Mouse (Mus musculus): ENCODE measurements around the gene Tbcd. TPM values are rescaled to one million over a fixed set of nuclear protein-coding genes. Genes with fewer than 3 reads are reported as not detected.

Gene Tbcd
- total and polyA plus RNA-seq, 2 experiments, result 23.5 to 31.8 TPM

DNA sequence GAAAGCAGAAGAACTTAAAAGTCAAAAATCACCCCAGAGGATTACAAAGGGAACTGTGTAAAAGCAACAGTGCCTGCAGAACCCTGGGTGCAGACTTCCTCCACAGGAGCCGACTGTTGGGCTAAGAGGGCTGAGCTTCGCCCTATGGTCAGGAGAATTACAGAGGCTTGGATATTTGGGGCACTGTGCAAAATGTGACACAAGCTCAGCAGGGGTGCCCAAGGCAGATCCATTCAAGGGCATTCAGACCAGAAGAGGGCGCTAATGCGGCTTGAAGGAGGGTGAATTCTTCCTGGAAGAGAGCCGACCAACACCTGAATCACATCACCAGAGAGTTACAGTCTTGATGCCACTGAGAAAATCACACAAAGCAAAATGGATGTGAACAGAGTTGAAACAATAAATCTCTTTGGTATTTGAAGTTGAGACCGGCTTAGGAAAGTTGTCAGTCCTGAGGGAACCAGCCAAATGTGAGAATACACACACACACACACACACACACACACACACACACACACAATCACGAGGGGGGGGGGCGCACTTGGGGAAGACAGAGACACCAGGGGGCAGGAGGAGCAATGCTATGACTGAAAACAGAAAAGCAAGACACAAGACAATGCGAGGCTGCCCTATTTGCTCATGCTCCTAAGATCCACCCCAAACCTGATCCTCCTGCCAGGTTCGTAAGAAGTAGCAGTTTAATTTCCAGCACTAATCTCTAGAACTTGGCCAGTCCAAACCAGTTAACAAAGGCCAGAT, 201.0 kb downstream of the Tbcd start:
- TF ChIP-seq POLR2A (IDR thresholded peaks at IDR 0.05; ENCODE audit: extremely low read depth, insufficient read depth, low read length) (no peak), CTCF (IDR thresholded peaks at IDR 0.05; ENCODE audit: low read depth, low read length) (peak; percentile 72)
- peaks cover 2% of the 10 kb centered on the region; the same call in 1 of the 2 replicates for H3K36me3 ChIP-seq (ENCODE audit: control insufficient read depth, insufficient read depth, low read length)
- DNase-seq (ENCODE audit: extremely low read depth, low read depth, low spot score), result peak; percentile 53
- 61% methylated on average over 10 of the region's 10 CpGs for WGBS
- H3K79me2 ChIP-seq (ENCODE audit: control insufficient read depth, insufficient read depth, low read length), result no peaks in the 10 kb centered on the region
- no peak overlapping the region for H3K4me3 ChIP-seq (ENCODE audit: insufficient read depth, low read depth, low read length)
- H3K9ac ChIP-seq (ENCODE audit: low read depth, low read length), result no peak overlapping the region
- H3K27ac ChIP-seq (replicated peaks; ENCODE audit: insufficient read depth, low read depth, low read length), result no peak overlapping the region
- H3K4me1 ChIP-seq (ENCODE audit: control insufficient read depth, insufficient read depth, low read length), result no peaks in the 10 kb centered on the region
- no peaks in the 10 kb centered on the region for H3K27me3 ChIP-seq (ENCODE audit: control insufficient read depth, insufficient read depth, low read length)

DNA sequence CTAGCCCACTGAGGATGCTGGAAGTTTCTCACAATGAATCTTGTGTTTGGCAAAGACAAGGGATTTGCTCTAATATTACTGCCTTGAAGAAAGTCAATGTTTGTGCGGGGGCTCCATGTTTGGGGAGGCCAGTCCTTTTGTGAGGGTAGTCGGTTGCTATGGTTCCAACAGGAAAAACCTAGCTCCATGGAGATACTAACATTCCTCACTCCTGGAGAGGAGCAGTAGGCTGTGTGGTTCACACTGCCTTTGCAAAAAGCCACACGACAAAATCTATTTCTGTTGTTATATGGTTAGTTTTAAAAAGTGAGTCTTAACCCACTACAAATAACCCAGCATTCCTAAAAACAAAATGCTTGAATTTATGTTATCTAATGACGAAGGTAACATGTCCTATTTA, 201.9 kb downstream of the Tbcd start:
- no peaks in the 10 kb centered on the region for H3K27me3 ChIP-seq (ENCODE audit: control insufficient read depth, insufficient read depth, low read length)

GRCm38 (mm10) chr11:121654406-121654945, 202.7 kb downstream of the Tbcd start:
- no peak for DNase-seq (ENCODE audit: extremely low read depth, low read depth, low spot score)
- no peaks in the 10 kb centered on the region for H3K79me2 ChIP-seq (ENCODE audit: control insufficient read depth, insufficient read depth, low read length)
- H3K4me1 ChIP-seq (ENCODE audit: control insufficient read depth, insufficient read depth, low read length), result no peaks in the 10 kb centered on the region
- 0 out of 2 replicates have a peak, but pooled peaks cover 2% of the 10 kb centered on the region for H3K36me3 ChIP-seq (ENCODE audit: control insufficient read depth, insufficient read depth, low read length)
- WGBS, result 78% methylated on average over 9 of the region's 9 CpGs
- TF ChIP-seq POLR2A (IDR thresholded peaks at IDR 0.05; ENCODE audit: extremely low read depth, insufficient read depth, low read length) (no peak), CTCF (IDR thresholded peaks at IDR 0.05; ENCODE audit: low read depth, low read length) (no peak)
- H3K27me3 ChIP-seq (ENCODE audit: control insufficient read depth, insufficient read depth, low read length), result no peaks in the 10 kb centered on the region
- H3K4me3 ChIP-seq (ENCODE audit: insufficient read depth, low read depth, low read length), result no peak overlapping the region
- no peak overlapping the region for H3K27ac ChIP-seq (replicated peaks; ENCODE audit: insufficient read depth, low read depth, low read length)
- no peak overlapping the region for H3K9ac ChIP-seq (ENCODE audit: low read depth, low read length)

More for the DNA sequence above, 201.9 kb downstream of the Tbcd start:
- Histone ChIP-seq H3K4me1 (ENCODE audit: control insufficient read depth, insufficient read depth, low read length) (no peaks in the 10 kb centered on the region), H3K27ac (replicated peaks; ENCODE audit: insufficient read depth, low read depth, low read length) (no peak overlapping the region), H3K9ac (ENCODE audit: low read depth, low read length) (no peak overlapping the region), H3K4me3 (ENCODE audit: insufficient read depth, low read depth, low read length) (no peak overlapping the region), H3K79me2 (ENCODE audit: control insufficient read depth, insufficient read depth, low read length) (no peaks in the 10 kb centered on the region), H3K36me3 (ENCODE audit: control insufficient read depth, insufficient read depth, low read length) (peaks cover 2% of the 10 kb centered on the region; the same call in 1 of the 2 replicates)
- no peak for DNase-seq (ENCODE audit: extremely low read depth, low read depth, low spot score)
- TF ChIP-seq CTCF (IDR thresholded peaks at IDR 0.05; ENCODE audit: low read depth, low read length) (no peak), POLR2A (IDR thresholded peaks at IDR 0.05; ENCODE audit: extremely low read depth, insufficient read depth, low read length) (no peak)
- WGBS, result 91% methylated on average over 4 of the region's 4 CpGs

- Histone ChIP-seq H3K27ac (replicated peaks; ENCODE audit: insufficient read depth, low read depth, low read length) (no peak overlapping the region), H3K9ac (ENCODE audit: low read depth, low read length) (no peak overlapping the region), H3K4me3 (ENCODE audit: insufficient read depth, low read depth, low read length) (no peak overlapping the region), H3K79me2 (ENCODE audit: control insufficient read depth, insufficient read depth, low read length) (no peaks in the 10 kb centered on the region; the same call in 1 of the 2 replicates), H3K4me1 (ENCODE audit: control insufficient read depth, insufficient read depth, low read length) (no peaks in the 10 kb centered on the region), H3K36me3 (ENCODE audit: control insufficient read depth, insufficient read depth, low read length) (0 out of 2 replicates have a peak, but pooled peaks cover 2% of the 10 kb centered on the region), H3K27me3 (ENCODE audit: control insufficient read depth, insufficient read depth, low read length) (no peaks in the 10 kb centered on the region)
- no peak for DNase-seq (ENCODE audit: extremely low read depth, low read depth, low spot score)
- 80% methylated on average over 6 of the region's 6 CpGs for WGBS
- TF ChIP-seq POLR2A (IDR thresholded peaks at IDR 0.05; ENCODE audit: extremely low read depth, insufficient read depth, low read length) (no peak), CTCF (IDR thresholded peaks at IDR 0.05; ENCODE audit: low read depth, low read length) (no peak)
Measured at GRCm38 (mm10) chr11:121655166-121655806, 203.5 kb downstream of the Tbcd start.

- DNase-seq (ENCODE audit: extremely low read depth, low read depth, low spot score), result no peak
- 88% methylated on average over 6 of the region's 6 CpGs for WGBS
- TF ChIP-seq POLR2A (IDR thresholded peaks at IDR 0.05; ENCODE audit: extremely low read depth, insufficient read depth, low read length) (no peak), CTCF (IDR thresholded peaks at IDR 0.05; ENCODE audit: low read depth, low read length) (no peak)
- Histone ChIP-seq H3K9ac (ENCODE audit: low read depth, low read length) (no peak overlapping the region), H3K36me3 (ENCODE audit: control insufficient read depth, insufficient read depth, low read length) (0 out of 2 replicates have a peak, but pooled peaks cover 2% of the 10 kb centered on the region), H3K27ac (replicated peaks; ENCODE audit: insufficient read depth, low read depth, low read length) (no peak overlapping the region), H3K27me3 (ENCODE audit: control insufficient read depth, insufficient read depth, low read length) (no peaks in the 10 kb centered on the region), H3K4me1 (ENCODE audit: control insufficient read depth, insufficient read depth, low read length) (no peaks in the 10 kb centered on the region), H3K79me2 (ENCODE audit: control insufficient read depth, insufficient read depth, low read length) (no peaks in the 10 kb centered on the region; the same call in 1 of the 2 replicates), H3K4me3 (ENCODE audit: insufficient read depth, low read depth, low read length) (no peak overlapping the region)
Measured at GRCm38 (mm10) chr11:121655807-121656511, 204.2 kb downstream of the Tbcd start.
